Mouse (Mus musculus) embryonic facial prominence, embryonic 11.5 days (tissue): ENCODE data around the gene Ecel1. TPM values are rescaled to one million over a fixed set of nuclear protein-coding genes. Genes with fewer than 3 reads are reported as not detected.

ENCODE experiments used
- ATAC-seq: fragments of 200-750 bp; cut with Nextera tagmentation; replicated peaks from 2 replicates; pipeline ENCODE4 v1.8.0; 2017; ENCODE audit warnings: low read depth; ENCODE audit not compliant: insufficient number of reproducible peaks, low FRiP score, low TSS enrichment
- DNase-seq: peaks from one replicate; pipeline ENCODE4 v3.0.0-alpha.2; 2015; ENCODE audit warnings: low spot score
- H3K27ac ChIP-seq: fragments of 300-500 bp; sonication (generic); replicated peaks from 2 replicates; pipeline ENCODE4 v1.5.1; 2014; ENCODE audit warnings: mild to moderate bottlenecking, low read depth, low read length, control low read depth
- H3K27me3 ChIP-seq: fragments of 300-500 bp; sonication (generic); 2 replicates; pipeline ENCODE4 v1.6.1; 2014; ENCODE audit warnings: mild to moderate bottlenecking, low read length, moderate library complexity, mixed read lengths; ENCODE audit not compliant: control insufficient read depth, insufficient read depth
- H3K36me3 ChIP-seq: fragments of 300-500 bp; sonication (generic); replicated peaks from 2 replicates; pipeline ENCODE4 v1.6.1; 2014; ENCODE audit warnings: low read depth, mild to moderate bottlenecking, low read length, moderate library complexity, mixed read lengths; ENCODE audit not compliant: control insufficient read depth, insufficient read depth
- H3K4me1 ChIP-seq: fragments of 300-500 bp; sonication (generic); 2 replicates; pipeline ENCODE4 v1.6.1; 2014; ENCODE audit warnings: low read length, mixed read lengths; ENCODE audit not compliant: control insufficient read depth, insufficient read depth
- H3K4me2 ChIP-seq: fragments of 300-500 bp; sonication (generic); 2 replicates; pipeline ENCODE4 v1.6.1; 2014; ENCODE audit warnings: low read depth, mild to moderate bottlenecking, control low read depth, low read length, moderate library complexity
- H3K4me3 ChIP-seq: fragments of 300-500 bp; sonication (generic); 2 replicates; pipeline ENCODE4 v1.5.1; 2014; ENCODE audit warnings: low read depth, low read length, control low read depth
- H3K9ac ChIP-seq: fragments of 300-500 bp; sonication (generic); replicated peaks from 2 replicates; pipeline ENCODE4 v1.6.1; 2014; ENCODE audit warnings: mild to moderate bottlenecking, control low read depth, low read length
- H3K9me3 ChIP-seq: fragments of 300-500 bp; sonication (generic); replicated peaks from 2 replicates; pipeline ENCODE4 v1.6.1; 2016; ENCODE audit warnings: mild to moderate bottlenecking, low read length, inconsistent platforms, mixed read lengths; ENCODE audit not compliant: control insufficient read depth
- WGBS: fragments of 180-500 bp; shearing (Covaris S2); extraction: QIAGEN DNeasy Blood & Tissue Kit; methylation state at CpG from one replicate; pipeline ENCODE4 v1.1.7; 2014; 5-methylcytosine and 5-hydroxymethylcytosine counted together
- polyA plus RNA-seq: library from polyadenylated mRNA; unstranded; fragments of >200 nt; fragmentation: Nextera tagmentation; extraction: Ambion mirVana; gene quantifications from 2 replicates; pipeline ENCODE4 v1.2.1, GENCODE M21; 2014

Ecel1 gene
- polyA plus RNA-seq, 1 experiment from 2014 or later: 0.74 TPM

DNA sequence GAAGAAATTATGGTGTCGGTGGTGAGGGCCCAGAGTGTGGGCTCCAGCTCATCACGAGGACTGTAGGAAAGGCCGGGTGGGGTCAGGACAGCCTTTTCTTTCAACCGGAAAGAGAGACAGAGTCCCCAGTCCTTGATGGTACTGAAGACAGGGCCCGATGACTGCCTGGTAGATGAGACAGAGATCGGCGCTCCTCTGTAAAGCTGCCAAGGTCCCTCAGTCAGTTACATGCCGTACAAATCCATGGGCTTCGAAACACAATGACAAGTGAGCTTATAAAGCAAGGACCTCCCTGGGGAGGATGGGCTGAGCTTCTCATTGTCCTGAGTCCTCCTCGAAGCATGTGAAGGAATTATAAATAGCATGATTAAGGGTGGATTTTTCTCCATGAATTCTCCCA, 13.2 kb downstream of the Ecel1 start:
- WGBS: 82% methylated on average over 10 of the region's 10 CpGs
- no peak overlapping the region for H3K9ac ChIP-seq
- H3K36me3 ChIP-seq: no peaks in the 10 kb centered on the region
- ATAC-seq: no peak
- H3K9me3 ChIP-seq: no peaks in the 10 kb centered on the region
- no peak overlapping the region for H3K4me3 ChIP-seq
- no peak for DNase-seq
- H3K27me3 ChIP-seq: no peaks in the 10 kb centered on the region
- no peak overlapping the region for H3K4me2 ChIP-seq
- no peaks in the 10 kb centered on the region for H3K4me1 ChIP-seq
- H3K27ac ChIP-seq: no peak overlapping the region

DNA sequence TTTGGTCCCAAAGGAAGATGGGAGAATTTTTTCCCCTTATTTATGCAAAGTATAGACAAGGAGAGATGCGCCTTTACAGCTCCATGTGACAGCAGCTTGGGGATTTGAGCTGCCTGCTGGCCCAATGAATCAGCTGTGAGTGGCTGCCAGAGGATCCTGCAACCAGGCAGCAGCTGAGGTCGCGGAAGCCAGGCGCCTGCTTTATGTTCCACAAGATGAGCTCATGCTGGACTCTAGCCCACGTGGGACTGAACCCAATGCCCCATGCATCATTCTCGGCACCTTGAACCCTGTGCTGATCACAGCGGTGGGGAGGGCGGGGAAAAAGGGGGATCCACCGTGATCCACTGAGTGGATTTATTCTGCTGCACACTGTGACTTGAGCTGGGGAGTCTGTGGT, 13.9 kb downstream of the Ecel1 start:
- DNase-seq (no peak), ATAC-seq (0 out of 2 replicates have a peak, but pooled peaks have one; percentile 23)
- Histone ChIP-seq H3K4me1 (no peaks in the 10 kb centered on the region), H3K4me2 (no peak overlapping the region), H3K36me3 (no peaks in the 10 kb centered on the region), H3K9me3 (no peaks in the 10 kb centered on the region), H3K27me3 (no peaks in the 10 kb centered on the region), H3K4me3 (no peak overlapping the region), H3K27ac (no peak overlapping the region), H3K9ac (no peak overlapping the region)
- 73% methylated on average over 9 of the region's 9 CpGs for WGBS

DNA sequence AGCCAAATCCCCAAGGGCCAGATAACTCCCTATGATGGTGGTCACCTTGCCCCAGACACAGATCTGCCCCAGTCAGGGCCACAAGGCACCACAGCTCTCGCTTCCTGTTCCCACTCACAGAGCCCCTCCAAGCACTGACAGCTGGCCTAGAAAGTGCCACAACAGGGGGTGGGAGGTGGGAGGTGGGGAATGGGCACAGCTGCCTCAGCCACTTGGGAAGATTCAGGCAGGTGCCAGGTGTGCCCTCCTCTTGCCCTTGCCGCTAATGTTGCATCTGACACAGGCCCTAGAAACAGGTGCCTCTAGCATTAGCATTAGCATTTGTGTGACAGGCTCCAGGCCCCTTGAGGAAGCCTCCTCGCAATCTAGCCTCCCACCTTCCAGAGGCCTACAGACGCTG, 14.8 kb downstream of the Ecel1 start:
- Histone ChIP-seq H3K36me3 (no peaks in the 10 kb centered on the region), H3K27me3 (no peaks in the 10 kb centered on the region), H3K9me3 (no peaks in the 10 kb centered on the region), H3K9ac (no peak overlapping the region), H3K27ac (no peak overlapping the region), H3K4me3 (no peak overlapping the region), H3K4me2 (no peak overlapping the region), H3K4me1 (no peaks in the 10 kb centered on the region)
- DNase-seq (no peak), ATAC-seq (no peak)
- 82% methylated on average over 4 of the region's 4 CpGs for WGBS

DNA sequence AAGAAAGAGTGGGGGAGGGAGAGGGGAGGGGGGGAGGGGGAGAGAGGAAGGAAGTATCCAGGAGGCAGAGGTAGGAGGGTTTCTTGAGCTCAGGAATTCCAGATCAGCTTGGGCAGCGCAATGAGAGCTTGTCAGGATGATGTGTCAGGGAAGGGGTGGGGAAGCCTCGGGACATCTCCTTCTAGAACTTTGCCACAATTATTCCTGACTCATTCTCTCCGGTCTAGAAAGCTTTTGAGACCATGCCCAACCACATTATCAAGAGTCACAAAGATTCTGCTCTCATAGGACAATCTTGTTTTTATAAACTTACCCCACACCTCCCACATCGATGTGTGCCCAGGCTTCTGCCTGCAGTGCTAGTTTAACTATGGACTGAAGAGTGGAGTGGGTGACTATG, 24.5 kb downstream of the Ecel1 start:
- 78% methylated on average over 4 of the region's 4 CpGs for WGBS
- H3K27ac ChIP-seq: no peak overlapping the region

DNA sequence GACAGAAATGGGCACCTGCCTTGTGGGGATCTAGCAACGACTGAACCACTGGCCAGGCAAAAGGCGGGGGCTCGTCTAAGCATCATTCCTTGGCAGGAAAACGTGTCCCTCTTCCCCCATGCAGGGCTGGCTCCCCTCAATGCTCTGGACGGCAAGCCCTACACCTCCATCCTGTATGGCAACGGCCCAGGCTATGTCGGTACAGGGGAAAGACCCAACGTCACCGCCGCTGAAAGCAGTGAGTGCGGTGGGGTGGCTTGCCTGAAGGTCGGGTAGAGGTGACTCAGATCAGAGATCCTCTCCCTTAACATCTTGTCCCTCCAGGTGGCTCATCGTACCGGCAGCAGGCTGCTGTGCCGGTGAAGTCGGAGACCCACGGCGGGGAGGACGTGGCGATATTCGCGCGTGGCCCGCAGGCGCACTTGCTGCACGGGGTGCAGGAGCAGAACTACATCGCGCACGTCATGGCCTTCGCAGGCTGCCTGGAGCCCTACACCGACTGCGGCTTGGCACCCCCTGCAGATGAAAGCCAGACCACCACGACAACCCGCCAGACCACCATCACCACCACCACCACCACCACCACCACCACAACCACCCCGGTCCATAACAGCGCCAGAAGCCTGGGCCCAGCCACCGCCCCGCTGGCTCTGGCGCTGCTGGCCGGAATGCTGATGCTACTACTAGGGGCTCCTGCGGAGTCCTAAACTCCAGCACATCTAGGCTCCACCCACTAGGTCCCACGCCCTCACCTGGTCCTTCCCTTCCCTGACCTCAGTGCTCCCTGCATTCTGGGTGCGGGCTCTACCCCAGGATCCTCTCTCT, 28.9 kb downstream of the Ecel1 start:
- peak overlapping the region; percentile 10; the same call in 1 of the 2 replicates for H3K4me3 ChIP-seq
- DNase-seq (no peak), ATAC-seq (no peak)

More for the DNA sequence above, 24.5 kb downstream of the Ecel1 start:
- Histone ChIP-seq H3K9me3 (no peaks in the 10 kb centered on the region), H3K4me2 (no peak overlapping the region), H3K36me3 (no peaks in the 10 kb centered on the region), H3K4me3 (no peak overlapping the region), H3K9ac (no peak overlapping the region), H3K4me1 (no peaks in the 10 kb centered on the region), H3K27me3 (peaks cover 17% of the 10 kb centered on the region)
- DNase-seq (no peak), ATAC-seq (no peak)

DNA sequence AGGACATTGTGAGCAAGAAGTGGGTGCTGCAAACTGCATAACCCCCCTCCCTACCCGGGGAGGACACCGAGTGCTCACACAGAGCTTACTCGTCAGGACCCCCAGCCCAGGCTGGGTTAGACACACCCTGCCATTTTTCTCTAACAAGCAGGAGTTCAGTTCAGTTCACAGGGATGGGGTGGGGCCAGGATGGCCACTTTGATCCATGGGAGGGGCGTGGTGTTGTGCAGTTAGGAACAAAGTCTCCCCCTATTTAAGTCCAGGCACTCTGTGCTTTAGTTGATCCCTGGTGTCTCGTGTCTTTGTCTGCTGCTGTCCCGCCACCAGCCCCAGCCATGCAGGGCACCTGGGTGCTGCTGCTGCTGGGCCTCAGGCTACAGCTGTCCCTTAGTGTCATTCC, 31.6 kb downstream of the Ecel1 start, which contains the start of gene Akp3:
Akp3 (plus strand) TSS at position 301 of the 400 bp plus-strand sequence.
- ATAC-seq: no peak
- peaks cover 22% of the 10 kb centered on the region for H3K27me3 ChIP-seq

More for the DNA sequence above, 28.9 kb downstream of the Ecel1 start:
- Histone ChIP-seq H3K9ac (0 out of 2 replicates have a peak overlapping the region, but pooled peaks have one; percentile 13), H3K27me3 (peaks cover 22% of the 10 kb centered on the region), H3K4me1 (no peaks in the 10 kb centered on the region), H3K9me3 (no peaks in the 10 kb centered on the region), H3K4me2 (peak overlapping the region; percentile 16), H3K36me3 (no peaks in the 10 kb centered on the region), H3K27ac (no peak overlapping the region)
- WGBS: 9% methylated on average over 43 of the region's 43 CpGs

DNA sequence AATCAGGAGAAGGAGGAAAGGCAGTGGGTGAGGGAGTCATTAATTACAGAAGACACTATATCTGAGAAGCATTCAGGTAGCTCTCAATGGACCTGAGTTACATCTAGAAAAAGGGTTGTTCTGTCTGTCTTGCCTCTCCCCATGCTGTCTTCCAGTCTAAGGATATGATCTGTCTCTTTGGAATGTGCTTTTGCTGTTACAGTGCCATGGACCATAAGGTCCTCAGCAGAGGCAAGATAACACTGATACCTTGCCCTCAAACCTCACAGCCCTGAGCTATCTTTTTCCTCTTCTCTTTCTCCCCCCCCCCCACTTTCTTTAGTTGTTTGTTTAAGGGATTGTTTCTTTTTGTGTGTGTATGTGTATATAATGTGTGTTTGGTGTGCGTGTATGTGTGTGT, 41.5 kb downstream of the Ecel1 start:
- Histone ChIP-seq H3K36me3 (no peaks in the 10 kb centered on the region), H3K4me3 (no peak overlapping the region), H3K27me3 (no peaks in the 10 kb centered on the region), H3K9me3 (no peaks in the 10 kb centered on the region), H3K4me2 (no peak overlapping the region), H3K27ac (no peak overlapping the region), H3K9ac (no peak overlapping the region), H3K4me1 (no peaks in the 10 kb centered on the region)
- ATAC-seq: no peak
- no peak for DNase-seq
- 83% methylated on average over 1 of the region's 1 CpGs for WGBS

More for the DNA sequence above, 31.6 kb downstream of the Ecel1 start, which contains the start of gene Akp3:
- H3K36me3 ChIP-seq: no peaks in the 10 kb centered on the region
- no peaks in the 10 kb centered on the region for H3K4me1 ChIP-seq
- WGBS: 81% methylated on average over 6 of the region's 6 CpGs
- H3K9me3 ChIP-seq: no peaks in the 10 kb centered on the region
- H3K4me2 ChIP-seq: no peak within 1 kb of the TSS
- DNase-seq: no peak
- no peak within 1 kb of the TSS for H3K9ac ChIP-seq
- H3K4me3 ChIP-seq: no peak within 1 kb of the TSS
- H3K27ac ChIP-seq: no peak within 1 kb of the TSS

DNA sequence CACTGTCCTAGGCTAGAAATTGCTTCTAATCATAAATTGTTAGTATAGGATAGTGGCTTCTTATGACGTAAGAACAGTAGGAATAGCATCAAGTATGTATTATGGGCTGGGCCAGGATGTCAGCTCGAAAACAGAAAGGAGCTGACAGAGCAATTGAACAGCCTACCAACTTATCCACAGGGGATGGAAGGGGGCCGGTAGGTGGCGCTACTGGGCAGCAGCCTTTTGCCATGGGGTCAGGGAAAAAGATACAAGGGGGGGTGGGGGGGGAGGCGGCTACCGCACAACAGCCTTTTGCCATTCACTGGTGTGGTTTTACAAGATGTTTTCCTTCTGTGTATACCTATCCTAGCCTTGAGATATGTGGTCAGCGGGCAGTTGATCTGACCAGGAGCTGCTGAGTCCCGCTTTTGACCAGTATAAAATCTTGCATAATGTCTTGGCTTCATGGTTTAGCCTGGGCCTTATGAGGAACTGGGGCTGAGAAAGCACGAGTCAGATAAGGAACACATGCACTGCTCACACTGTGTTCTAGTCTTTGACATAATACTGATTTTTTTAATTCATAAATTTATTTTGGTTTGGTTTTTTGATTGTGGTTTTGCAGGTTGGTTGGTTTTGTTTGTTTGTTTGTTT, 44.5 kb downstream of the Ecel1 start:
- no peak for ATAC-seq

More for the DNA sequence above, 44.5 kb downstream of the Ecel1 start:
- H3K27me3 ChIP-seq: no peaks in the 10 kb centered on the region
- no peak overlapping the region for H3K4me2 ChIP-seq
- WGBS: 37% methylated on average over 8 of the region's 9 CpGs
- no peaks in the 10 kb centered on the region for H3K36me3 ChIP-seq
- no peak overlapping the region for H3K4me3 ChIP-seq
- no peaks in the 10 kb centered on the region for H3K4me1 ChIP-seq
- no peak overlapping the region for H3K27ac ChIP-seq
- H3K9ac ChIP-seq: no peak overlapping the region
- no peaks in the 10 kb centered on the region for H3K9me3 ChIP-seq
- peak; percentile 39 for DNase-seq
